Mouse (Mus musculus) spleen, embryonic (tissue): Measurements from ENCODE around the gene Wdr24.

Experiments
- CTCF ChIA-PET: fragments of 350-600 bp; sonication (Branson Sonifier 250); formaldehyde crosslinking; loops from one replicate; lab custom pipeline; 2022; lab: Charles Lee

The Wdr24 gene

DNA sequence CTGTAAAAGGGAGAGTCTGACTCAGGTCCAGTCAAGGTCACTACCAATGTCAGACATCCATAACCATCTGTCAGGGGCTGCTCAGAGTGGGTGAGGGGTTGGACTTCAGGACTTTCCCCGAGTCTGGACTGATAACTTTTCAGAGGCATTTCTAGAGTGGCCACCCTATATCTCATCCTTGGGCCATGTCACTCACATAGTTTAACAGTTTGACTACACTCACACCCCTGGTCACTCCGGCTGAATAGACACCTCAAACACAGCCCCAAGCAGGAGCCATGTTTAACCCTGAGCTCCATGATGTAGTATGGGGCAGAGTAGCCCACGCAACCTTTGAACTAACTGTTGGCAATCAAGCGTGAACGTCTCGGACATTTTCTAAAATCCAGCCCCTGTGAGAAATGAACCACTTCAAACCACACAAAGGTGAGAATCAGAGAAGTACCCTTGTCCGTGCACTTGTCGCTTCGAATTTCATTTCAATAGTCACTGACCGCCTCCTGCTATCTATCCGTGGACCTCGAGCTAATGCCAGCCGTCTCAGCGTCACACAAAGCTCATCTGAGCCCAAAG, 50.8 kb downstream of the Wdr24 start:
- CTCF ChIA-PET, result interaction anchor here (0.7 kb wide), 1 partner anchor 389 kb away, joined by 5 read pairs; no protein-coding TSS in a partner anchor

DNA sequence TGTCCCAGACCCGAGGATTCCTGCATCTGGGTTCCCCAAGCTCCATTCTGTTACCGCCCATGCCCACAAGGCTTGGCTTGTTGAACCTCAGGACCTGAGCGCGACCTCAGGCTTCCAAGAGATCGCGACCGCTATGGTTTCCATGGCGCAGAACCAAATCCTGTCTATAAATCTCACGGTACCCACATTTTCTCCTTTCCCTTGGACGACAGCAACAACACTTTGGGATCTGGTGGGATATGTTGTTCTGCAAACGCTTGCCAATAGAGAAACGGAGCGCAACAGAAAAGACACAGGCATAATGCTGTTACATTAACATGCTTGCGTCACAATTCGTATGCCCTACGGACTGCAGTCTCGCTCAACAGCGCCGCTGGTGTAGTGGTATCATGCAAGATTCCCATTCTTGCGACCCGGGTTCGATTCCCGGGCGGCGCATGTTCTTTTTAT, 51.3 kb downstream of the Wdr24 start, which contains the start of gene Mettl26:
Mettl26 (plus strand) TSS at position 354 of the 450 bp plus-strand sequence.
- CTCF ChIA-PET, result no interaction called here

DNA sequence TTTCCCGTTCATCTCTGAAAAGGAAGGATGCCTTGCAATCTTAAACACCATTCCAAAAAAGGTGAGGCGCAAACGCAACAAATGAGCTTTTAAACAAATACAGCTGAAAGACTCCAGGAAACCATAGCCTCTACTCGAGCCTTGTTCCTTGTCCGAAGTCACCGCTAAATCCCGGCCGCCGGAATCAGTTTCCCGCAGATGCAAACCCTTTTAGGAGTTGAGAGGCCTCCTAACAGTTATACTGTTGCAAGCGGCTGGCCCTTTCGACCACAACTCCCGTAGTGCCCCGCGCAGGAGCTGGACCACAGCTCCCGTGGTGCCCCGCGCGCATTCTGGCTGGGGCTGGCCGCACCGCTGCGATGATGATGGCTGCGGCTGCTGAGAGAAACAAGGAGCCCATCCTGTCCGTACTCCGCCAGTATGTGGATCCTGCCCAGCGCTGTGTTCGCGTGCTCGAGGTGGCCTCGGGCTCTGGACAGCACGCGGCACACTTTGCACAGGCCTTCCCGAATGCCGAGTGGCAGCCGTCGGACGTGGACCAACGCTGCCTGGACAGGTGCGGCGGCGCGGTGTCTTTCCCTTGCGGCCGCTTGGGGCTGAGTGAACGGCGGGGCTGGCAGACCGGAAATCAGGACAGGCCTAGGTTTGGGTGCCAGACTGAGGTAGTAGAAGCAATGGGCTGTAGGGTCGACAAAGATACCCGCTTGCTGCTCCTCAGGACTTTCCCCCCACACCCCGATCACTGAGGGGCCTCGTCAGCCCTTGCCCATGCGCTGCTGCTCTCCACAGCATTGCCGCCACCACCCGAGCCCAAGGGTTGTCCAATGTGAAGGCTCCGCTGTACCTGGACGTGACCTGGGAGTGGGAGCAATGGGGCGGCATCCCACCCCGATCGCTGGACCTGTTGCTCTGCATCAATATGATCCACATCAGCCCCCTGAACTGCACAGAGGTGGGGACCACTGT, 52.0 kb downstream of the Wdr24 start:
- CTCF ChIA-PET, result no interaction called here

DNA sequence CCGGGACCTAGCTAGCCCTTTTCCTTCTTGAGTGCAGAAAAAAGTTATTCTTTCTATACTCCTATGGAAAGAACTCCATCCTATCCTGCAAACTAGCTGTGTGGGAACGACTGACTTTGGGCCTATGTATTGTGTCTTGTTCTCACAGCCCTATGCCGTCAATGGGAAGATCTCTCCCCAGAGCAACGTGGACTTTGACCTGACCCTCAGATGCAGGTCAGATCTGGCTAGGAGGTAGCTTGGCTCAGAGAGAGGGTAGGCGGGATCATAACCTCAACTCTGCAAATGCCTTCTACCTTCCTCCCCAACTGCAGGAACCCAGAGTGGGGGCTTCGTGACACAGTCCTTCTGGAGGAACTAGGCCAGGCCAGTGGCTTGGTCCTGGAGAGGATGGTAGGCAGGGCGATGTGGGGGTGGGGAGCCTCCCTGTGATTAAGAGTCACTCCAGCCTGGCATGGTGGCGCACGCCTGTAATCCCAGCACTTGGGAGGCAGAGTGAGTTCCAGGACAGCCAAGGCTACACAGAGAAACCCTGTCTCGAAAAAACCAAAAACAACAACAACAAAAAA, 53.0 kb downstream of the Wdr24 start:
- CTCF ChIA-PET, result no interaction called here

DNA sequence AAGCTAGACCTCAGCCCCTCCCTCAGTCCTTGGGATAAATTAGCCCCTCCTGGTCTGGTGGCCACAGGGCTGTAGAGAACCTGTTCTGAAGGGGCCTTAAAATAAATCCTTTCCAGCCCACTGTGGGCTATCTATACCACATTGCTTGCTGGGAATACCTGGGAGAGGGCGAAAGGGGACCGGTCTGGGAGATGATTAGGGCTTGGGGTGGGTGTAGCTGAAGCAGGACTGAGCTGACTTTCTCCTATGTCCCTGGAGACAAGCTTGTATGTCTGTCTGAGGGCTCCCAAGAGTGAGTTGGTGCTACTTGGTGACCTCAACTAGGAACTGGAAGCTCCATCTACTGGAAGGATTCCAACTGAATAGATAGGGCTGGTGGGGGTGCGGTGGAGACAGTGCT, 53.6 kb downstream of the Wdr24 start:
- CTCF ChIA-PET, result no interaction called here

DNA sequence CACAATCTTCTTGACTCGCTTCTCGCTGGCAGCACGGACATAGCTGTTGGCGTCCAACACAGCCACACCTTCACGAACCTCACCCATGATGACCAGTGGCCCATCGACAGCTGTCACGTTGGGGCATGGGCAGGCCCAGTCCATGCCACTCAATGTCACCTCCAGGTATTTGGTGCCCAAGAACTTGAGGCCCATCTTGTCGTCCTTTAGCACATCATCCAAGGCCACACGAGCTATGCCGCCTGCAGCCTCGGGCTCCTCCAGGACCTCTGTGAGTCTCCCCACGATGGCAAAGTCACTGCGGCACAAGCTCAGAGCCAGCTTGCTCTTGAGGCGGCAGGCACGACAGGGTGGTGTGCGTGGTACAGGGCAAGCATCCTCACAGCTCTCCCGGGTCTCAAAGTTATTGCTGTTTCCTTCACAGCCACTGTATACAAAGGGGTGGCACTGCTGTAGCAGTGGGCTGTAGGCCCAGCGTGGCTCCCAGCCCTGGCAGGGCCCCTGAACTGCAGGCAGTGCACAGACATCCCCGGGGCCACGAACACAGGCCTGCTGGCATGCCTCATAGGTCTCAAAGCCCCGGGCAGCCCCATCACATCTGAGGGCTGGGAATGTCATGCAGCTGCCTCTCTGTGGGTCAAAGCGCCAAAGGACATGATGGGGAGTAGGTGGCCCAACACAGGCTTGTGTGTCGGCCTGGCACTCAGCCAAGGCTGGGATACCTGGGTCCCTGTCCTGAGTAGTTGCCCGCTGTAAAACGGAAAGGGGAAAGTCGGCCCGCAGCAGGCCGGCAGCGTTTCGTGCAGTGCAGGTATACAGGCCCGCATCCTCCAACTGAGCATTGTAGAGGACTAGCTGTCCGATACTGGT, 54.5 kb downstream of the Wdr24 start:
- CTCF ChIA-PET, result interaction anchor here (0.5 kb wide), 1 partner anchor 101 kb away, joined by 4 read pairs; no protein-coding TSS in a partner anchor
